Mouse (Mus musculus) heart, embryonic 16.5 days (tissue): ENCODE data around the gene Lrrc57. TPM values are rescaled to one million over a fixed set of nuclear protein-coding genes. Genes with fewer than 3 reads are reported as not detected.

ENCODE experiments used
- ATAC-seq: fragments of 200-750 bp; cut with Nextera tagmentation; replicated peaks from 2 replicates; pipeline ENCODE4 v1.8.0; 2017; ENCODE audit warnings: moderate number of reproducible peaks; ENCODE audit not compliant: insufficient read depth, low FRiP score; ENCODE audit errors: extremely low read depth
- H3K27ac ChIP-seq: fragments of 300-500 bp; sonication (generic); 2 replicates; pipeline ENCODE4 v1.5.1; 2014; ENCODE audit warnings: mild to moderate bottlenecking, low read length, control low read depth, moderate library complexity
- H3K27me3 ChIP-seq: fragments of 300-500 bp; sonication (generic); 2 replicates; pipeline ENCODE4 v1.6.1; 2014; ENCODE audit warnings: low read length, mixed read lengths; ENCODE audit not compliant: control insufficient read depth, insufficient read depth
- H3K36me3 ChIP-seq: fragments of 300-500 bp; sonication (generic); 2 replicates; pipeline ENCODE4 v1.6.1; 2014; ENCODE audit not compliant: control insufficient read depth, insufficient read depth
- H3K4me1 ChIP-seq: fragments of 300-500 bp; sonication (generic); 2 replicates; pipeline ENCODE4 v1.6.1; 2014; ENCODE audit warnings: low read length, mixed read lengths; ENCODE audit not compliant: control insufficient read depth, insufficient read depth
- H3K4me2 ChIP-seq: fragments of 300-500 bp; sonication (generic); 2 replicates; pipeline ENCODE4 v1.6.1; 2014; ENCODE audit warnings: low read depth, mild to moderate bottlenecking, control low read depth, low read length
- H3K4me3 ChIP-seq: fragments of 300-500 bp; sonication (generic); 2 replicates; pipeline ENCODE4 v1.5.1; 2014; ENCODE audit warnings: mild to moderate bottlenecking, control low read depth, low read length
- H3K9ac ChIP-seq: fragments of 300-500 bp; sonication (generic); 2 replicates; pipeline ENCODE4 v1.6.1; 2014; ENCODE audit warnings: low read length, control low read depth
- H3K9me3 ChIP-seq: fragments of 300-500 bp; sonication (generic); replicated peaks from 2 replicates; pipeline ENCODE4 v1.6.1; 2016; ENCODE audit warnings: low read length; ENCODE audit not compliant: control insufficient read depth
- WGBS: fragments of 180-500 bp; shearing (Covaris S2); extraction: QIAGEN DNeasy Blood & Tissue Kit; methylation state at CpG from one replicate; pipeline ENCODE4 v1.1.7; 2014; 5-methylcytosine and 5-hydroxymethylcytosine counted together
- polyA plus RNA-seq: library from polyadenylated mRNA; unstranded; fragments of >200 nt; fragmentation: Nextera tagmentation; extraction: Ambion mirVana; gene quantifications from 2 replicates; pipeline ENCODE4 v1.2.1, GENCODE M21; 2015

Lrrc57 gene
- polyA plus RNA-seq, 1 experiment from 2014 or later, result 25.7 TPM

GRCm38 (mm10) chr2:120563235-120563990, 45.9 kb downstream of the Lrrc57 start, which contains the start of gene Zfp106:
Gene Zfp106 (minus strand): TSS chr2:120563843.
- H3K9ac ChIP-seq, result peak within 1 kb of the TSS; percentile 94
- H3K4me3 ChIP-seq, result peak within 1 kb of the TSS; percentile 95
- H3K36me3 ChIP-seq, result no peaks in the 10 kb centered on the region
- peak within 1 kb of the TSS; percentile 73 for H3K4me2 ChIP-seq
- peaks cover 16% of the 10 kb centered on the region for H3K4me1 ChIP-seq
- under 1% methylated on average over 50 of the region's 50 CpGs for WGBS
- ATAC-seq, result peak; percentile 78
- peak within 1 kb of the TSS; percentile 65 for H3K27ac ChIP-seq
- no peaks in the 10 kb centered on the region for H3K9me3 ChIP-seq
- H3K27me3 ChIP-seq, result no peaks in the 10 kb centered on the region

DNA sequence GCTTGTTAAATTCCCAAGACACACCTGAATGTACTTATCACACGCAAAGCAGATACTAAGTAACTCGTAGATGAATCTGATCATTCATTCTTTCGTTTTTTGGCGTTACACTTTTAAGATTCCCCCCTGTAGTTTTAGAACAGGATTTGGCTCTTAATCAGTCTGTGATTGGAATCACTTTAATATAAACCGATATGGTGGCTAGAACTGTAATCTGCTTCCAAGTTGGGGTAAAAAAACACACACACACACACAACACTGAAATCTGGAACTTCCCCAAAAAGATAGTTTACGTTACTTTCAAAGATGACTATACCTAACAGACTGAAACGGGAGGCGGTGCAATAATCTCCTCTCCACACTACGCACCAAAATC, 46.5 kb downstream of the Lrrc57 start:
- Histone ChIP-seq H3K27ac (peak overlapping the region; percentile 65), H3K27me3 (no peaks in the 10 kb centered on the region), H3K36me3 (no peaks in the 10 kb centered on the region), H3K4me1 (peaks cover 14% of the 10 kb centered on the region), H3K9me3 (no peaks in the 10 kb centered on the region), H3K4me3 (peak overlapping the region; percentile 95), H3K4me2 (peak overlapping the region; percentile 73), H3K9ac (peak overlapping the region; percentile 94)
- no peak for ATAC-seq
- 18% methylated on average over 9 of the region's 9 CpGs for WGBS

GRCm38 (mm10) chr2:120561524-120561923, 47.8 kb downstream of the Lrrc57 start:
- Histone ChIP-seq H3K27ac (no peak overlapping the region), H3K9me3 (no peaks in the 10 kb centered on the region), H3K9ac (no peak overlapping the region; the same call in 1 of the 2 replicates), H3K4me2 (no peak overlapping the region), H3K4me1 (peaks cover 11% of the 10 kb centered on the region), H3K36me3 (no peaks in the 10 kb centered on the region), H3K27me3 (no peaks in the 10 kb centered on the region), H3K4me3 (no peak overlapping the region)
- no peak for ATAC-seq
- 83% methylated on average over 1 of the region's 1 CpGs for WGBS

- Histone ChIP-seq H3K4me3 (no peak overlapping the region), H3K9ac (no peak overlapping the region), H3K4me2 (no peak overlapping the region), H3K36me3 (peaks cover 5% of the 10 kb centered on the region; the same call in 1 of the 2 replicates), H3K9me3 (no peaks in the 10 kb centered on the region), H3K27me3 (no peaks in the 10 kb centered on the region), H3K27ac (no peak overlapping the region), H3K4me1 (peaks cover 11% of the 10 kb centered on the region)
- no peak for ATAC-seq
- WGBS, result 76% methylated on average over 3 of the region's 3 CpGs
Observed at GRCm38 (mm10) chr2:120558813-120559212, 50.5 kb downstream of the Lrrc57 start.

DNA sequence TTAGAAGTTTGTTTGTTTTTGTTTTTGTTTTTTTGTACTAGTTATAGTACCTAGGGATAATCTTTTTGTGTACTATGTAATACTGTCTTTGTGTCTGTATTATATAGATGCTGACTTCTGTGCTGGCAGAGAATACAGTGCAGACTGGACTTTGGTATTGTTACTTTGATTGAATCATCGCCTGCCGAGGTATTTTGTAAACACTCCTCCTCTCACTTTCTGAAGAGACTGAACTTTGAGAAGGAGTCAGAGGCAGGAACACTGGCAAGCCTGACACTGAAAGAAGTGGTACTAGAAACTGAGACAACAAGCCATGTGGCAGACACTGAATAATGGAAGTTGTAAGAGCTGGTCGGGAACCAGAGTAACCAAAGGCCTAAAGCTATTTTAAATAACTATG, 52.5 kb downstream of the Lrrc57 start:
- ATAC-seq, result no peak
- H3K4me1 ChIP-seq, result peaks cover 3% of the 10 kb centered on the region; the same call in 1 of the 2 replicates
- no peak overlapping the region for H3K4me3 ChIP-seq
- no peaks in the 10 kb centered on the region for H3K9me3 ChIP-seq
- no peak overlapping the region for H3K9ac ChIP-seq
- H3K4me2 ChIP-seq, result no peak overlapping the region
- H3K27ac ChIP-seq, result no peak overlapping the region
- H3K27me3 ChIP-seq, result no peaks in the 10 kb centered on the region
- peaks cover 15% of the 10 kb centered on the region for H3K36me3 ChIP-seq
- 73% methylated on average over 3 of the region's 3 CpGs for WGBS

Other genes starting within 250 kb of the Lrrc57 start
- 11.2 and 11.5 TPM in 2 replicates for gene Ganc, start 205.6 kb downstream of the Lrrc57 start, polyA plus RNA-seq
- 5.4 and 7.7 TPM in 2 replicates for gene Tmem87a, start 205.4 kb downstream of the Lrrc57 start, polyA plus RNA-seq
- 4.3 and 5.8 TPM in 2 replicates for gene Capn3, start 153.5 kb downstream of the Lrrc57 start, polyA plus RNA-seq
- gene Zfp106, start 45.7 kb downstream of the Lrrc57 start, polyA plus RNA-seq, result 35.8 and 47.4 TPM in 2 replicates
- 46.1 and 53.8 TPM in 2 replicates for gene Snap23, start 41.8 kb downstream of the Lrrc57 start, polyA plus RNA-seq
- 17.7 and 19.3 TPM in 2 replicates for gene Haus2, start 137 bp downstream of the Lrrc57 start, polyA plus RNA-seq
- gene Stard9, start 19.6 kb upstream of the Lrrc57 start, polyA plus RNA-seq, result 3.6 and 4.9 TPM in 2 replicates
- 4.4 and 6.9 TPM in 2 replicates for gene Cdan1, start 240.6 kb upstream of the Lrrc57 start, polyA plus RNA-seq
- 2.1 and 2.2 TPM in 2 replicates for gene Ttbk2, start 241.1 kb upstream of the Lrrc57 start, polyA plus RNA-seq